Mouse (Mus musculus) gastrocnemius, adult 2 months (tissue): ENCODE results near the gene Nlgn2. TPM values are rescaled to one million over a fixed set of nuclear protein-coding genes. Genes with fewer than 3 reads are reported as not detected.

Source experiments
- DNase-seq: peaks from one replicate; pipeline ENCODE4 v3.0.0; 2022
- H3K27ac ChIP-seq: fragments of 200-600 bp; 2 replicates; pipeline ENCODE4 v1.8.1; 2022; ENCODE audit warnings: mild to moderate bottlenecking
- H3K4me3 ChIP-seq: fragments of 200-600 bp; 2 replicates; pipeline ENCODE4 v1.8.1; 2022; ENCODE audit warnings: mild to moderate bottlenecking, moderate library complexity
- CTCF ChIP-seq: fragments of 200-600 bp; IDR thresholded peaks from 2 replicates; pipeline ENCODE4 v1.8.1; 2022; ENCODE audit warnings: antibody characterized with exemption, mild to moderate bottlenecking, moderate library complexity
- intact Hi-C: fragments of 180-260 bp; cut with DNase I; formaldehyde crosslinking; loops from one replicate; pipeline ENCODE4 v1.15.1; 2025
- long read RNA-seq, 2 experiments: library from polyadenylated mRNA; stranded (forward); transcript quantifications; one replicate each; pipeline ENCODE4 v2.0.0; 2021
- total RNA-seq, 2 experiments: library from RNA; stranded (reverse); gene quantifications; 2 replicates each; pipeline ENCODE4 v1.2.3; 2021

The Nlgn2 gene
- 1 to 10 TPM; 2.3 to 2.7 TPM for total RNA-seq
- long read RNA-seq, experiment 1, partial matches to known transcripts = 0 of 1 reads
- long read RNA-seq, experiment 1, other reads (novel, unspliced or antisense) = 1 of 1 reads
- long read RNA-seq, experiment 2, partial matches to known transcripts = 0 of 1 reads
- long read RNA-seq, experiment 2, other reads (novel, unspliced or antisense) = 1 of 1 reads

GRCm38 (mm10) chr11:69837604-69837951 lies at the start of gene Nlgn2:
Nlgn2 (minus strand) TSS chr11:69837784.
- H3K27ac ChIP-seq = peak within 1 kb of the TSS; percentile 98
- no peak for DNase-seq
- intact Hi-C loops = loop anchor here (2.0 kb wide), 1 partner anchor 33 kb away; the partner anchor contains the start of gene Tmem102
- peak within 1 kb of the TSS; percentile 94 for H3K4me3 ChIP-seq
- TF ChIP-seq CTCF = peak; percentile 26

DNA sequence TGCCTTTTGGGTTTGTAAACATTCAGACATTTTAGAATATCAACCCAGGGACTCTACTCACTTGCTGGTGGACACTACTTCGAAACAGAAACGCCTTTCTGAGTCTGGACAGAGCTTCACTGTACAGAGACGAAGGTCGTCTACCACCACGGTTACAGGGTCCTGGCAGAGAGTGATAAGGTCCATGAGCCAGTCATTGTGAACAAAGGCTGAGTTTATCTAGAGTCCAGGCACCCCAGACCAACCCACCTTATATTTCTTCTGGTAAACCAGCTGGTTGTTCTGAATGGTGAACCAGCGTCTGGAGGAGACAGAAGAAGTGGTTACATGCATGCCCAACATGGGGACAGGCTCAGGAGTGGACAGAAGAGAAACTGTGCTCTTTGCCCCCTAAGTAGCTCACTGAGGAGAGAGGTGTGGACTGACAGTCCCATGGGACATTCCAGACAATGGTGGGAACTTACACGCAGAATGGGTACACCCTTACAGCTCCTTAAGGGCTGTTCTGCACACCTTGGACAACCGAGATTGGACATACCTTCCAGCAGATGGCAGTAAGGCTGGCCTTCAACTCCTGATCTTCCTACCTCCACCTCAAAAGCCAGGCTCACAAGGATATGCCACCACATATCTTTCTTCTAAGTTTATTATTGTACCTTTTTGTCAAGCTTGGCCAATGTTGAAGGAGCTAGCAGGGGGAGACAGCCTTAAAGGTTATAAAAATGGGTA lies 49.5 kb upstream of the Nlgn2 start:
- Histone ChIP-seq H3K27ac (peak overlapping the region; percentile 28; the same call in 1 of the 2 replicates), H3K4me3 (no peak overlapping the region)
- no peak for DNase-seq
- peak; percentile 55 for TF ChIP-seq CTCF
- intact Hi-C loops = no loop called here

DNA sequence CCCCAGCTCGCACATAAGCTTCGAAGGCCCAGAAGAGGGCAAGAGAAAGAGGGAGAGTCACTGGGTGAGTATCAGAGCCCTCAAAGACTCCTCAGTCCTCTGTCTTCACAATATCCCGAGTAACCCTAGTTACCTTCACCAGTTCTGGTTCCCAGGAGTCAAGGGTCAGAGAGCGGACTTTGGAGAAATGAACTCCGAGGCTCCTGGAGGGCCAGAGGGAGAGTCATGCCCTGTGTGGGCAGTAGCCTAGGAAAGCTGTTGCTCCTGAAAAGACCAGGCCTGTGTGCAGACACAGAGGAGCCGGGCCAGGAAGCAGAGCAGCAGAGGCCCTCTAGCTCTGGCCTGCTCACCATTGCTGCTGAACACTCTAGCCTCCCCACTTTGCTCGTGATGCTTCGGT lies 47.1 kb upstream of the Nlgn2 start:
- Histone ChIP-seq H3K27ac (peak overlapping the region; percentile 72), H3K4me3 (peak overlapping the region; percentile 46)
- intact Hi-C loops = no loop called here
- no peak for TF ChIP-seq CTCF
- no peak for DNase-seq

DNA sequence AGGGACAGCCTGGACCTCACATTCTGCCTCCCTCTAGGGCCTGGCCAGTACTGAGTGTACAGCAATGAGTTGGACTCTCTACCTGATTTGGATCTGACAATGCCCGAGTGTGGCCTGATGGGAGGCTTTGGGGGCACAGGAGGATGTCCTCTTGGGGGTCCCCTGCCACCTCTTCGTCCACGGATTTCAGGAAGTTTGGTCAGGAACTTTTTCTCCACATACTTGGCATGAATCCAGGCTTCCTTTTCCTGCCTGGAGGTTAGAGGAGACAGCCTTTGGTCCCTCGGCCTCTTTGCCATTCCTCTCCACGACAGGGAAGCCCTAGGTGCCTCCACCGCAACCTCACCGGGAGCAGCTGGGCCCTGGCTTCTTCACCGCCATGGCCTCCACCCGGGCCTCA lies 46.7 kb upstream of the Nlgn2 start:
- intact Hi-C loops = no loop called here

DNA sequence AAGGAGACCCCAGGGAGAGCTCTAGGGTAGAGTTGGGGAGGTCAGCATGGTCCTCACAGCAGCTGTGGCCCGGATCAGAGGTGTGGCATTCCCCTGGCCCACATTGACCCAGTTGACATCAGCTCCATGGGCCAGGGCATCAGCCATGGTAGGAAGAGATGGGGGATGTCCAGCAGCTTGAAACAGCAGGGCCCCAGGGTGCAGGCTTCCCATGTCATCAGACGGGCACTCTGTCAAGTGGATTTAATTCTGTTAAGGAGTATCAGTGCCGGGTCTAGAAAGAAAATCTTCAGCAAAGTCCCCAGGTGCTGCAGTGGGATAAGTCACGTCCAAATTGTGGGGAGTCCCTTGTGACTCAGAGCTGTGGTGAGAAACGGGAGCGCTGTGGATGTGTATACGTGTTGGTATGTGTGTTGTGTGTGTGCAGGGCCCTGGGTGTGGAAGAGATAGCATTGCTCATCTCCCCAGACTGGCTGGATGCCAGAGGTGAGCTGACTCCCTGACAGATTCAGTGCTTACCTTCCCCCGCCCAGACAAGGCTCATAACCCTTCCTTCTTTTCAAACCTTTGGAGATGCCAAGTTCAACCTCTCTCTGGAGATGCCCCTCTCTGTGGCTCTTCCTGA lies 46.1 kb upstream of the Nlgn2 start:
- DNase-seq = no peak
- H3K4me3 ChIP-seq = no peak overlapping the region
- H3K27ac ChIP-seq = peak overlapping the region; percentile 72; the same call in 1 of the 2 replicates
- intact Hi-C loops = no loop called here
- no peak for TF ChIP-seq CTCF

More for the DNA sequence above, 46.7 kb upstream of the Nlgn2 start:
- H3K27ac ChIP-seq = peak overlapping the region; percentile 72
- no peak for DNase-seq
- TF ChIP-seq CTCF = no peak
- H3K4me3 ChIP-seq = peak overlapping the region; percentile 46

DNA sequence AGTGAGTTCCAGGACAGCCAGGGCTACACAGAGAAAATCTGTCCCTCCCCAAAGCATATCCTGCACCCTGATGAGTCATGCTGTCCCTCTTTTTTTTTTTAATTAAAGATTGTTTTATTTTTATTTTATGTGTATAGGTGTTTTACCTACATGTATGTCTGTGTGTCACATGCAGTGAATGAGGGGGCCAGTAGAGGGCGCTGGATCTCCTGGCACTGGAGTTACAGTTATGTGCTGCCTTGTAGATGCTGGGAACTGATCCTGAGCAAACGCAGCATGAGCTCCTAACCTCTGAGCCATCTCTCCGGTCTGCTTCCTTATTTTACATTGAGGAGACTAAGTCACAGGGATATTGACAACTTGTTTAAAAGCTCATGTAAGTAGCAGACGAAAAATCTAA lies 45.5 kb upstream of the Nlgn2 start:
- no peak overlapping the region for H3K27ac ChIP-seq
- DNase-seq = no peak
- intact Hi-C loops = no loop called here
- TF ChIP-seq CTCF = peak; percentile 53
- no peak overlapping the region for H3K4me3 ChIP-seq

- H3K4me3 ChIP-seq = peak overlapping the region; percentile 89
- peak overlapping the region; percentile 95 for H3K27ac ChIP-seq
- intact Hi-C loops = loop anchor here (2.0 kb wide), 1 partner anchor 19 kb away; the partner anchor contains the start of genes 2810408A11Rik and Neurl4
Measured at GRCm38 (mm10) chr11:69881787-69882670, 44.4 kb upstream of the Nlgn2 start.

GRCm38 (mm10) chr11:69880853-69881603 lies 43.4 kb upstream of the Nlgn2 start, which contains the start of gene Kctd11:
Kctd11 (minus strand) TSS chr11:69881406.
- peak within 1 kb of the TSS; percentile 95 for H3K27ac ChIP-seq
- peak within 1 kb of the TSS; percentile 89 for H3K4me3 ChIP-seq
- DNase-seq = peak; percentile 95
- intact Hi-C loops = loop anchor here (2.0 kb wide), 1 partner anchor 20 kb away; the partner anchor contains the start of genes 2810408A11Rik and Neurl4
- TF ChIP-seq CTCF = peak; percentile 35

More at GRCm38 (mm10) chr11:69881787-69882670, 44.4 kb upstream of the Nlgn2 start:
- TF ChIP-seq CTCF = no peak
- no peak for DNase-seq

DNA sequence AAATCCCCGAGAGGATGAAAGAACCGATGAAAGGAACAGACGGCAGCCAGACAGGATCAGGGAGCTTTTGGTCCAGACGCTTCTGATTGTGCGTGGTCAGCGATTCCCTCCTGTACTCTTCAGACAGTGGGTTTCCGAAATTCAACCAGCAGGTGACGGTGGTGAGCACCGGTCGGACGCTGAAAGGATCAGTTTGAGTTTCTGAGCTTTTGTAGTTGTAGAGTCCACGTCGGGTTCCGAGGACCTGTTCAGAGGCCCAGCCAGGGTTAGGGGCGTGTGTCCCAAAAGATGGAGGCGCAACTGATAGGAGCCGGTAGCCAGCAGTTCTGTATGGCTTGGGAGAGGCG lies 42.9 kb upstream of the Nlgn2 start:
- TF ChIP-seq CTCF = peak; percentile 78
- Histone ChIP-seq H3K4me3 (peak overlapping the region; percentile 89), H3K27ac (peak overlapping the region; percentile 95)
- intact Hi-C loops = loop anchor here (2.0 kb wide), 1 partner anchor 20 kb away; the partner anchor contains the start of genes 2810408A11Rik and Neurl4
- DNase-seq = peak; percentile 75

DNA sequence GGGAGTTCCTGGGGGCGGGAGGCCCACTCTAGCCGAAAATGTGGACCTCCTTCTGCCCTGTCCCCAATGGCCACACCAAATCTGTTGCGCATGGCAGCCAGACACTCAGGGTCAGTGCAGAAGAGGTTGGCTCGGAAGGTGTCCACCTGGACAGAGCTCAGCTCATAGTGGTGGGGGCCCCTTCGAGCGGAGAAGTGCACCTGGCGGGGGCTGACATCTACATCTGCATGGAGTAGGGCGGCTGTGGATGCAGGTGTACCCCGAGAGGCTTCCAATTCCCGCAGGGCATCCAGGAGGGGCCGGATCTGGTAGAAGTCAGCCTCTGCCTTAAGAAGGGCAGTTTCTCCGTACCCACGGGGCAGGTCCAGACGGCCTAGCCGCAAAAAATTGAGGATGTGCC lies 42.1 kb upstream of the Nlgn2 start:
- H3K4me3 ChIP-seq = peak overlapping the region; percentile 89
- H3K27ac ChIP-seq = peak overlapping the region; percentile 95
- no peak for DNase-seq
- no peak for TF ChIP-seq CTCF
- intact Hi-C loops = loop anchor here (2.0 to 5.0 kb wide), 3 partner anchors 21 to 197 kb away; partner anchors contain the start of genes 2810408A11Rik, Neurl4, Polr2a and Senp3

GRCm38 (mm10) chr11:69878952-69879351 lies 41.4 kb upstream of the Nlgn2 start:
- Histone ChIP-seq H3K27ac (peak overlapping the region; percentile 95), H3K4me3 (peak overlapping the region; percentile 89)
- TF ChIP-seq CTCF = no peak
- no peak for DNase-seq
- intact Hi-C loops = loop anchor here (5.0 kb wide), 2 partner anchors 122 to 197 kb away; partner anchors contain the start of genes Polr2a and Senp3
